Mouse (Mus musculus) E14TG2a.4 (cell line): ENCODE measurements around the gene Agr3.

Source experiments
- CTCF ChIP-seq: conservative IDR thresholded peaks from 2 replicates; pipeline ENCODE4 v1.5.1; 2014; ENCODE audit warnings: low read length
- POU5F1 ChIP-seq: IDR thresholded peaks from 2 replicates; pipeline ENCODE4 v1.6.1; 2014; ENCODE audit warnings: low read length, borderline replicate concordance

GRCm38 (mm10) chr12:35984743-35985142 lies 59.3 kb downstream of the Agr3 start:
- TF ChIP-seq CTCF (no peak), POU5F1 (no peak)
